Mouse (Mus musculus): Measurements from ENCODE around the gene Ryr3. TPM values are rescaled to one million over a fixed set of nuclear protein-coding genes. Genes with fewer than 3 reads are reported as not detected.
A peak's percentile ranks its signal among the peaks of the same experiment; 100 is the strongest.

Ryr3 gene
- polyA plus RNA-seq, 1 experiment, result not detected

- H3K4me3 ChIP-seq (replicated peaks), result peak overlapping the region; percentile 16
- no peaks in the 10 kb centered on the region for H3K4me1 ChIP-seq
- H3K9me3 ChIP-seq, result peaks cover 3% of the 10 kb centered on the region; the same call in 1 of the 2 replicates
- H3K27me3 ChIP-seq (replicated peaks), result no peaks in the 10 kb centered on the region
- TF ChIP-seq GATA1 (IDR thresholded peaks at IDR 0.05; ENCODE audit: borderline replicate concordance, low read length) (no peak), FLI1 (IDR thresholded peaks at IDR 0.05; ENCODE audit: low read length) (no peak)
- H3K36me3 ChIP-seq (replicated peaks; ENCODE audit: low read length), result no peaks in the 10 kb centered on the region
Measured at GRCm38 (mm10) chr2:113187158-113187557, 29.7 kb downstream of the Ryr3 start.

- no peaks in the 10 kb centered on the region for H3K9me3 ChIP-seq
- TF ChIP-seq GATA1 (IDR thresholded peaks at IDR 0.05; ENCODE audit: borderline replicate concordance, low read length) (no peak), FLI1 (IDR thresholded peaks at IDR 0.05; ENCODE audit: low read length) (no peak)
- H3K4me1 ChIP-seq, result no peaks in the 10 kb centered on the region
- H3K27me3 ChIP-seq (replicated peaks), result no peaks in the 10 kb centered on the region
- H3K36me3 ChIP-seq (replicated peaks; ENCODE audit: low read length), result no peaks in the 10 kb centered on the region
- no peak overlapping the region for H3K4me3 ChIP-seq (replicated peaks)
Measured at GRCm38 (mm10) chr2:113181701-113182100, 35.2 kb downstream of the Ryr3 start.

GRCm38 (mm10) chr2:113178047-113178446 is 38.8 kb downstream of the Ryr3 start:
- Histone ChIP-seq H3K27me3 (replicated peaks) (no peaks in the 10 kb centered on the region), H3K4me3 (replicated peaks) (no peak overlapping the region), H3K4me1 (no peaks in the 10 kb centered on the region), H3K9me3 (no peaks in the 10 kb centered on the region), H3K36me3 (replicated peaks; ENCODE audit: low read length) (no peaks in the 10 kb centered on the region)
- TF ChIP-seq GATA1 (IDR thresholded peaks at IDR 0.05; ENCODE audit: borderline replicate concordance, low read length) (no peak), FLI1 (IDR thresholded peaks at IDR 0.05; ENCODE audit: low read length) (no peak)

GRCm38 (mm10) chr2:113176337-113176736 is 40.6 kb downstream of the Ryr3 start:
- H3K9me3 ChIP-seq, result 0 out of 2 replicates have a peak, but pooled peaks cover 2% of the 10 kb centered on the region
- no peaks in the 10 kb centered on the region for H3K36me3 ChIP-seq (replicated peaks; ENCODE audit: low read length)
- H3K4me1 ChIP-seq, result no peaks in the 10 kb centered on the region
- no peak overlapping the region for H3K4me3 ChIP-seq (replicated peaks)
- no peak for TF ChIP-seq GATA1 (IDR thresholded peaks at IDR 0.05; ENCODE audit: borderline replicate concordance, low read length)
- no peak for TF ChIP-seq FLI1 (IDR thresholded peaks at IDR 0.05; ENCODE audit: low read length)
- H3K27me3 ChIP-seq (replicated peaks), result no peaks in the 10 kb centered on the region

GRCm38 (mm10) chr2:113168096-113168495 is 48.8 kb downstream of the Ryr3 start:
- Histone ChIP-seq H3K36me3 (replicated peaks; ENCODE audit: low read length) (no peaks in the 10 kb centered on the region), H3K4me3 (replicated peaks) (no peak overlapping the region), H3K4me1 (no peaks in the 10 kb centered on the region), H3K9me3 (peaks cover 14% of the 10 kb centered on the region; the same call in 1 of the 2 replicates), H3K27me3 (replicated peaks) (no peaks in the 10 kb centered on the region)
- no peak for TF ChIP-seq GATA1 (IDR thresholded peaks at IDR 0.05; ENCODE audit: borderline replicate concordance, low read length)

GRCm38 (mm10) chr2:113161494-113161893 is 55.4 kb downstream of the Ryr3 start:
- Histone ChIP-seq H3K36me3 (replicated peaks; ENCODE audit: low read length) (no peaks in the 10 kb centered on the region), H3K9me3 (peaks cover 16% of the 10 kb centered on the region), H3K4me1 (no peaks in the 10 kb centered on the region), H3K27me3 (replicated peaks) (no peaks in the 10 kb centered on the region), H3K4me3 (replicated peaks) (no peak overlapping the region)
- no peak for TF ChIP-seq GATA1 (IDR thresholded peaks at IDR 0.05; ENCODE audit: borderline replicate concordance, low read length)
- TF ChIP-seq FLI1 (IDR thresholded peaks at IDR 0.05; ENCODE audit: low read length), result no peak

GRCm38 (mm10) chr2:113137766-113138165 is 79.1 kb downstream of the Ryr3 start:
- Histone ChIP-seq H3K4me1 (no peaks in the 10 kb centered on the region), H3K27me3 (replicated peaks) (no peaks in the 10 kb centered on the region), H3K36me3 (replicated peaks; ENCODE audit: low read length) (no peaks in the 10 kb centered on the region), H3K4me3 (replicated peaks) (no peak overlapping the region), H3K9me3 (peaks cover 9% of the 10 kb centered on the region; the same call in 1 of the 2 replicates)
- TF ChIP-seq GATA1 (IDR thresholded peaks at IDR 0.05; ENCODE audit: borderline replicate concordance, low read length) (no peak), FLI1 (IDR thresholded peaks at IDR 0.05; ENCODE audit: low read length) (no peak)

GRCm38 (mm10) chr2:113123476-113123875 is 93.4 kb downstream of the Ryr3 start:
- TF ChIP-seq FLI1 (IDR thresholded peaks at IDR 0.05; ENCODE audit: low read length), result no peak
- TF ChIP-seq GATA1 (IDR thresholded peaks at IDR 0.05; ENCODE audit: borderline replicate concordance, low read length), result no peak
- no peaks in the 10 kb centered on the region for H3K27me3 ChIP-seq (replicated peaks)
- H3K4me3 ChIP-seq (replicated peaks), result no peak overlapping the region
- H3K9me3 ChIP-seq, result no peaks in the 10 kb centered on the region
- H3K36me3 ChIP-seq (replicated peaks; ENCODE audit: low read length), result no peaks in the 10 kb centered on the region
- no peaks in the 10 kb centered on the region for H3K4me1 ChIP-seq

GRCm38 (mm10) chr2:113119080-113119479 is 97.8 kb downstream of the Ryr3 start:
- Histone ChIP-seq H3K27me3 (replicated peaks) (no peaks in the 10 kb centered on the region), H3K4me1 (no peaks in the 10 kb centered on the region), H3K9me3 (no peaks in the 10 kb centered on the region), H3K36me3 (replicated peaks; ENCODE audit: low read length) (no peaks in the 10 kb centered on the region), H3K4me3 (replicated peaks) (no peak overlapping the region)
- no peak for TF ChIP-seq FLI1 (IDR thresholded peaks at IDR 0.05; ENCODE audit: low read length)
- no peak for TF ChIP-seq GATA1 (IDR thresholded peaks at IDR 0.05; ENCODE audit: borderline replicate concordance, low read length)

- Histone ChIP-seq H3K4me1 (no peaks in the 10 kb centered on the region), H3K27me3 (replicated peaks) (no peaks in the 10 kb centered on the region), H3K4me3 (replicated peaks) (no peak overlapping the region), H3K9me3 (no peaks in the 10 kb centered on the region), H3K36me3 (replicated peaks; ENCODE audit: low read length) (no peaks in the 10 kb centered on the region)
- TF ChIP-seq FLI1 (IDR thresholded peaks at IDR 0.05; ENCODE audit: low read length) (no peak), GATA1 (IDR thresholded peaks at IDR 0.05; ENCODE audit: borderline replicate concordance, low read length) (no peak)
Measured at GRCm38 (mm10) chr2:113116788-113117187, 100.1 kb downstream of the Ryr3 start.

GRCm38 (mm10) chr2:113115897-113116283 is 101.0 kb downstream of the Ryr3 start:
- Histone ChIP-seq H3K36me3 (replicated peaks; ENCODE audit: low read length) (no peaks in the 10 kb centered on the region), H3K4me1 (no peaks in the 10 kb centered on the region), H3K4me3 (replicated peaks) (no peak overlapping the region), H3K27me3 (replicated peaks) (no peaks in the 10 kb centered on the region), H3K9me3 (no peaks in the 10 kb centered on the region)
- no peak for TF ChIP-seq GATA1 (IDR thresholded peaks at IDR 0.05; ENCODE audit: borderline replicate concordance, low read length)
- TF ChIP-seq FLI1 (IDR thresholded peaks at IDR 0.05; ENCODE audit: low read length), result no peak

Measured in megakaryocyte, embryonic 14.5 days (primary cell).